Mouse (Mus musculus) heart, embryonic 12.5 days (tissue): Measurements from ENCODE around the gene Pnmal2. TPM values are rescaled to one million over a fixed set of nuclear protein-coding genes. Genes with fewer than 3 reads are reported as not detected.

Experiments
- ATAC-seq: fragments of 200-750 bp; cut with Nextera tagmentation; 2 replicates; pipeline ENCODE4 v1.8.0; 2017; ENCODE audit warnings: moderate TSS enrichment, moderate library complexity; ENCODE audit not compliant: insufficient number of reproducible peaks, low FRiP score
- H3K27ac ChIP-seq: fragments of 300-500 bp; sonication (generic); 2 replicates; pipeline ENCODE4 v1.5.1; 2016; ENCODE audit warnings: mild to moderate bottlenecking, moderate library complexity; ENCODE audit not compliant: poor library complexity, severe bottlenecking
- H3K27me3 ChIP-seq: fragments of 300-500 bp; sonication (generic); replicated peaks from 2 replicates; pipeline ENCODE4 v1.6.1; 2016; ENCODE audit warnings: mild to moderate bottlenecking, moderate library complexity
- H3K36me3 ChIP-seq: fragments of 300-500 bp; sonication (generic); 2 replicates; pipeline ENCODE4 v1.6.1; 2016; ENCODE audit warnings: mild to moderate bottlenecking, moderate library complexity
- H3K4me1 ChIP-seq: fragments of 300-500 bp; sonication (generic); replicated peaks from 2 replicates; pipeline ENCODE4 v1.6.1; 2016; ENCODE audit warnings: mild to moderate bottlenecking
- H3K4me2 ChIP-seq: fragments of 300-500 bp; sonication (generic); 2 replicates; pipeline ENCODE4 v1.6.1; 2016; ENCODE audit warnings: mild to moderate bottlenecking, moderate library complexity
- H3K4me3 ChIP-seq: fragments of 300-500 bp; sonication (generic); 2 replicates; pipeline ENCODE4 v1.5.1; 2016; ENCODE audit warnings: mild to moderate bottlenecking
- H3K9ac ChIP-seq: fragments of 300-500 bp; sonication (generic); 2 replicates; pipeline ENCODE4 v1.6.1; 2016; ENCODE audit warnings: mild to moderate bottlenecking, moderate library complexity
- H3K9me3 ChIP-seq: fragments of 300-500 bp; sonication (generic); replicated peaks from 2 replicates; pipeline ENCODE4 v1.6.1; 2016; ENCODE audit warnings: mild to moderate bottlenecking, moderate library complexity
- WGBS: fragments of 180-500 bp; shearing (Covaris S2); methylation state at CpG from one replicate; pipeline ENCODE4 v1.1.7; 2016; 5-methylcytosine and 5-hydroxymethylcytosine counted together
- polyA plus RNA-seq: library from polyadenylated mRNA; unstranded; fragments of >200 nt; fragmentation: Nextera tagmentation; extraction: Ambion mirVana; gene quantifications from 2 replicates; pipeline ENCODE4 v1.2.1, GENCODE M21; 2016

The Pnmal2 gene
- polyA plus RNA-seq, 1 experiment from 2014 or later, result 4.2 TPM

GRCm38 (mm10) chr7:16928341-16928740 lies 16.1 kb upstream of the Pnmal2 start:
- no peaks in the 10 kb centered on the region for H3K36me3 ChIP-seq
- H3K27me3 ChIP-seq, result no peaks in the 10 kb centered on the region
- 39% methylated on average over 2 of the region's 2 CpGs for WGBS
- H3K4me2 ChIP-seq, result no peak overlapping the region
- H3K9me3 ChIP-seq, result no peaks in the 10 kb centered on the region
- H3K27ac ChIP-seq, result no peak overlapping the region
- H3K9ac ChIP-seq, result no peak overlapping the region
- no peak for ATAC-seq
- no peak overlapping the region for H3K4me3 ChIP-seq
- no peaks in the 10 kb centered on the region for H3K4me1 ChIP-seq

DNA sequence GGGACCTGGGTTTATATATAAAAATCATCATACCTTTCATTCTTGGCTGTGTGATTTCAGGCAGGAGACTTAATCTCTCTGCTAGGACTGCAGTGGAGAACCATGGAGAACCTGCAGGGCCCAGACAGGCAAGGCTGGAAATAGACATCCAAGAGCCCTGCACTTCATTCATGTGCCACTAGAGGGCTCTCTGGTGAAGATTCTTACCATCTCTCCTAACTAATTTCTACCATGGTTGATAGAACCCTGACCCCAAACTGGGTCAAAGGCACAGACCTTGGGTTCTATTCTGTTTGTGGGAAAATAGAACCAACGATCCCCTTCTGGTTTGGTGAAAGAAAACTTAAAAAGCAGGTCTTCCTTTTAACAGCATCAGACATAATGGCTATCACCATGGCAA lies 13.6 kb upstream of the Pnmal2 start:
- no peak for ATAC-seq
- H3K27ac ChIP-seq, result no peak overlapping the region
- H3K4me2 ChIP-seq, result no peak overlapping the region
- WGBS, result 6% methylated on average over 1 of the region's 1 CpGs
- no peaks in the 10 kb centered on the region for H3K9me3 ChIP-seq
- no peaks in the 10 kb centered on the region for H3K36me3 ChIP-seq
- H3K4me3 ChIP-seq, result no peak overlapping the region
- H3K27me3 ChIP-seq, result no peaks in the 10 kb centered on the region
- H3K4me1 ChIP-seq, result no peaks in the 10 kb centered on the region
- H3K9ac ChIP-seq, result no peak overlapping the region

DNA sequence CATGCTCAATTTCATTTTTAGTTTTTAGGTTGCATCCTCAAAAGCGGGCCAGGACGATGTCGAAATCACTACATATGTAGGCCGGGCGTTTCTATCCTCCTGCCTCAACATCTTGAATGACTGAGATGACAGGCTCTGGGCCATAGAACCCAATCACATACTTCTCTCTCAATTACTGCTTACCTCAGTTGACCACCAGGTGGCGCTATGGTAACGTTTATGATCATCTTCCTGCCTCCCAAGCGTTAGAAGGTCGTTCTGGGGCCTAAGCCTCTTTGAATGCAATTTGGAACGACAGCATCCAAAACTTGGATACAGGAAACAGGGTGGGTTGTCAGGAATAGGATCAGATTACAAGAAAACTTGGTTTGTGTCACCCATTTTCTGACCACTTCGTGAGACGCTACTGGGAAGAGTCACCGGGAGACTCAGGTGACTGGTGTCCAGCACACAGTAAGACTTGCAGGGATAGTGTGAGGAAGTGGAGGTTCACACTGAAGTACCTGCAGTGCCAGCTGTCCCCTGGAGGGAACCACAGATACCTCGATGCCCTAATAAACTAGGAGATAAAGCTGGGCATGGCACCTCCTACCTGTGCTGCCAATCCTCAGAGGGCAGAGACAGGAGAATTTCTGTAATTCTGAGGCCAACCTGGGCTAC lies 12.4 kb upstream of the Pnmal2 start:
- Histone ChIP-seq H3K36me3 (no peaks in the 10 kb centered on the region), H3K27me3 (no peaks in the 10 kb centered on the region), H3K27ac (no peak overlapping the region), H3K4me1 (no peaks in the 10 kb centered on the region), H3K9me3 (no peaks in the 10 kb centered on the region), H3K9ac (no peak overlapping the region), H3K4me2 (no peak overlapping the region), H3K4me3 (no peak overlapping the region)
- WGBS, result 21% methylated on average over 14 of the region's 14 CpGs
- ATAC-seq, result peak; percentile 65; the same call in 1 of the 2 replicates

DNA sequence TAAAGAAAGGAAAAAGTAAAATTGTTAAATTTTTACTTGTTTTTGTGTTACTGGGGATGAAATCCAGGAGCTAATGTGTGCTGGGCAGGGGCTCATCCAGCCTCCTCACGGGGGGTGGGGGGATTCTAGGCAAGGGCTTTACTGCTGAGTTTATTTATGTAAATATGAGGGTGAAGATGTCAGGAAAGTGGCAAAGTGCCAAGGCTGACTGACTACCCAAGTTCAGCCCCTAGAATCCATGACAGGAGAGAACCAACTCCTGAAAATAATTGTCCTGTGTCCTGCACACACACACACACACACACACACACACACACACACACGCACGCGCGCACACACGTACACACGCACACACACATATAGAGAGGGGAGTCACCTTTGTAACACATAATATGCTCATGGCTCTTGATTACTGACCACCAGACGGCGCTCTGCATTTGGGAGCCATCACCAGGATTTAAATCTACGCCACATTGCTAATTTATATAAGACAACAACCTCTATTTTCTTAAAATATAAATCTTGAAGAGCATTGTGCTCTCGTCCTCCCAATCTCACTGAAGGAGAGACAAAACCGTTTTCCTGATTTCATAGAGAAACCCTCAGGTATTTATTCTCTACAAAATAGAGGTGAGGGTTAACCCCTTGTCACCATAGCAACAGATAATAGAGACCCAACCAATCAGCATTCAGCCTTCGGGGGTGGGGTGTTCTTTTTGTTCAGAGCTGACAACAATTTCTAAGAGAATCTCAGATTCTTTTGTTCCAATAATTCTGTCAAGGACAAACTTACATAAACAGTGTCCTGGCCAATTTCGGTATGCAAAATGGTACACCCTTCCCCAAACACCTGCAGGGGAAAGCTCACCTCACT lies 11.5 kb upstream of the Pnmal2 start:
- ATAC-seq, result no peak
- no peaks in the 10 kb centered on the region for H3K36me3 ChIP-seq
- no peak overlapping the region for H3K4me2 ChIP-seq
- H3K4me3 ChIP-seq, result no peak overlapping the region
- no peaks in the 10 kb centered on the region for H3K4me1 ChIP-seq
- H3K9ac ChIP-seq, result no peak overlapping the region
- no peaks in the 10 kb centered on the region for H3K9me3 ChIP-seq
- H3K27ac ChIP-seq, result no peak overlapping the region
- WGBS, result 42% methylated on average over 14 of the region's 14 CpGs
- H3K27me3 ChIP-seq, result no peaks in the 10 kb centered on the region

- no peak overlapping the region for H3K4me3 ChIP-seq
- ATAC-seq, result no peak
- no peak overlapping the region for H3K27ac ChIP-seq
- H3K4me2 ChIP-seq, result no peak overlapping the region
- H3K27me3 ChIP-seq, result no peaks in the 10 kb centered on the region
- no peaks in the 10 kb centered on the region for H3K9me3 ChIP-seq
- H3K4me1 ChIP-seq, result peaks cover 12% of the 10 kb centered on the region
- H3K36me3 ChIP-seq, result no peaks in the 10 kb centered on the region
- 47% methylated on average over 4 of the region's 4 CpGs for WGBS
- no peak overlapping the region for H3K9ac ChIP-seq
These were observed 7.2 kb upstream of the Pnmal2 start for GRCm38 (mm10) chr7:16937312-16937711.

DNA sequence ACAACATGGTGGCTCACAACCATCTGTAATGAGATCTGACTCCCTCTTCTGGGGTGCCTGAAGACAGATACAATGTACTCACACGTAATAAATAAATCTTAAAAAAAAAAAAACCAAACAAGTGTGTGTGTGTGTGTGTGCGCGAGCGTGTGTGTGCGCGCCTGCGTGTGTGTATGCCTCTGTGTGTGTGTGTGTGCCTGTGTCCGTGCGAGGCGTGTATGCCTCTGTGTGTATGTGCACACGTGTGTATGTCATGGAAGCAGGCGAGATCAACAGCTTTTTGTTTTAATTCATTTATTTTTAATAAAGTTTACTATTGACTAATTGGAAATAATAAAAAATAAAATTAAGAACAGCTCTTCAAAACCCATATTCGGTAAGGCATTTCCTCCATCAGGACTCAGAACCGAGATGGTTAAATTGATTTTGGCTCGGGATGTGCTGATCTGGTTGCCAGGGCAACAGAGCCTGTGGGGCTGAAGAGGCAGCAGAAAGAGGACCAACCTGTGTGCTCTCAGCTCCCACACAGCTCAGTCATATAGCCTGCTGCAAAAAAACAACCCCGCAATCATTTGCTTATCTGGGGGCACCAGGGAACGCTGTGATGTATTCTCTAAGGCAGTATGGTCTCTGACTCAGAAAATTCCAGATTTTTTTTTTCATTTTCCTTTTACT lies 6.2 kb upstream of the Pnmal2 start:
- Histone ChIP-seq H3K4me3 (no peak overlapping the region), H3K36me3 (no peaks in the 10 kb centered on the region), H3K9ac (no peak overlapping the region), H3K27me3 (no peaks in the 10 kb centered on the region), H3K9me3 (no peaks in the 10 kb centered on the region), H3K27ac (no peak overlapping the region), H3K4me2 (no peak overlapping the region), H3K4me1 (peaks cover 12% of the 10 kb centered on the region)
- ATAC-seq, result no peak
- WGBS, result 70% methylated on average over 17 of the region's 17 CpGs

- no peak for ATAC-seq
These were observed 4.2 kb upstream of the Pnmal2 start for GRCm38 (mm10) chr7:16940292-16940691.

DNA sequence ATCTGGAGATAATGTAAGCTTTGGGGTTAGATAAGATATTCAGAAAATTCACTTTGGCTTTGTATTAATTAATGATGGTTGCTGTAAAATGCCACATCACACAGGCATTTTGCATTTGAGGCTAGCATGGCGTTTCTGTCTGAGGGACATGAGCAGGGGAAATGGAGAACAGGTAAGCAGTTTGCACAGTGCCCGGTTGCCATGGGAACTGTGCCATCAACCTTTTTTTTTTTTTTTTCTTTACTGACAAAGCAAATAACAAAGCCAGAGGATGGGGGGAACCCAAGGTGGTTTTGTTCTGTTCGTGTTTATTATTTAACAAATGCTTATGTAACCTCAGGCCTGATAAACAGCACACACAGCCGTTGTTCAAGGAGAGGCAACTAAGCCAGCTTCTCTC lies 1.6 kb upstream of the Pnmal2 start:
- H3K9me3 ChIP-seq, result no peaks in the 10 kb centered on the region
- no peak for ATAC-seq
- H3K27ac ChIP-seq, result no peak overlapping the region
- peaks cover 31% of the 10 kb centered on the region for H3K27me3 ChIP-seq
- H3K4me3 ChIP-seq, result no peak overlapping the region
- H3K9ac ChIP-seq, result no peak overlapping the region
- 62% methylated on average over 4 of the region's 4 CpGs for WGBS
- no peak overlapping the region for H3K4me2 ChIP-seq
- H3K36me3 ChIP-seq, result no peaks in the 10 kb centered on the region
- H3K4me1 ChIP-seq, result peaks cover 44% of the 10 kb centered on the region

More at GRCm38 (mm10) chr7:16940292-16940691, 4.2 kb upstream of the Pnmal2 start:
- Histone ChIP-seq H3K9me3 (no peaks in the 10 kb centered on the region), H3K4me3 (no peak overlapping the region), H3K4me2 (no peak overlapping the region), H3K36me3 (no peaks in the 10 kb centered on the region), H3K4me1 (peaks cover 18% of the 10 kb centered on the region), H3K27me3 (peaks cover 6% of the 10 kb centered on the region), H3K9ac (no peak overlapping the region), H3K27ac (peak overlapping the region; percentile 41; the same call in 1 of the 2 replicates)
- WGBS, result 24% methylated on average over 7 of the region's 7 CpGs

- H3K27ac ChIP-seq, result no peak overlapping the region
- peaks cover 47% of the 10 kb centered on the region for H3K27me3 ChIP-seq
- WGBS, result 2% methylated on average over 22 of the region's 22 CpGs
- peak overlapping the region; percentile 75 for H3K9ac ChIP-seq
- H3K9me3 ChIP-seq, result no peaks in the 10 kb centered on the region
- no peaks in the 10 kb centered on the region for H3K36me3 ChIP-seq
- ATAC-seq, result peak; percentile 9; the same call in 1 of the 2 replicates
- peak overlapping the region; percentile 96 for H3K4me2 ChIP-seq
- peak overlapping the region; percentile 63 for H3K4me3 ChIP-seq
- H3K4me1 ChIP-seq, result peaks cover 58% of the 10 kb centered on the region
These were observed 380 bp downstream of the Pnmal2 start for GRCm38 (mm10) chr7:16944808-16945315.

- no peak for ATAC-seq
- Histone ChIP-seq H3K4me2 (peak overlapping the region; percentile 96), H3K4me3 (peak overlapping the region; percentile 63), H3K36me3 (no peaks in the 10 kb centered on the region), H3K4me1 (peaks cover 55% of the 10 kb centered on the region), H3K9ac (no peak overlapping the region), H3K27ac (no peak overlapping the region), H3K27me3 (peaks cover 48% of the 10 kb centered on the region), H3K9me3 (no peaks in the 10 kb centered on the region)
- 10% methylated on average over 17 of the region's 17 CpGs for WGBS
These were observed 937 bp downstream of the Pnmal2 start for GRCm38 (mm10) chr7:16945419-16945818.
